Mouse (Mus musculus) myocyte (in vitro differentiated cells): Measurements from ENCODE around the gene Srsf10. TPM values are rescaled to one million over a fixed set of nuclear protein-coding genes. Genes with fewer than 3 reads are reported as not detected.

ENCODE experiments used
- H3K27me3 ChIP-seq: one replicate; pipeline ENCODE4 v1.6.1; 2011; ENCODE audit not compliant: control insufficient read depth, insufficient read depth, insufficient read length
- H3K36me3 ChIP-seq: one replicate; pipeline ENCODE4 v1.6.1; 2011; ENCODE audit not compliant: control insufficient read depth, insufficient read depth
- H3K4me2 ChIP-seq: one replicate; pipeline ENCODE4 v1.6.1; 2011; ENCODE audit warnings: low read depth, control low read depth
- H3K4me3 ChIP-seq: one replicate; pipeline ENCODE4 v1.5.1; 2011; ENCODE audit warnings: mild to moderate bottlenecking, control low read depth, moderate library complexity
- H3K79me2 ChIP-seq: one replicate; pipeline ENCODE4 v1.6.1; 2011; ENCODE audit not compliant: control insufficient read depth, insufficient read depth
- H3ac ChIP-seq: one replicate; pipeline ENCODE4 v1.6.1; 2011; ENCODE audit not compliant: control insufficient read depth, insufficient read length
- CEBPB ChIP-seq: IDR thresholded peaks from 2 replicates; pipeline ENCODE4 v1.6.1; 2011; ENCODE audit warnings: mild to moderate bottlenecking, moderate library complexity; ENCODE audit not compliant: poor library complexity, insufficient read depth, severe bottlenecking
- E2F4 ChIP-seq: IDR thresholded peaks from one replicate; pipeline ENCODE4 v1.6.1; 2011; ENCODE audit warnings: mild to moderate bottlenecking, control low read depth, moderate library complexity; ENCODE audit not compliant: insufficient read depth
- MAX ChIP-seq: IDR thresholded peaks from one replicate; pipeline ENCODE4 v1.6.1; 2011; ENCODE audit warnings: low read depth, mild to moderate bottlenecking, control low read depth
- MYOD1 ChIP-seq, 3 experiments: IDR thresholded peaks; one replicate each; pipeline ENCODE4 v1.6.1; 2011; ENCODE audit warnings: control low read depth in 2 of 3, low read depth in 2 of 3, mild to moderate bottlenecking in 2 of 3, moderate library complexity in 1 of 3; ENCODE audit not compliant: insufficient read length in 2 of 3, control insufficient read depth in 1 of 3
- MYOG ChIP-seq, 3 experiments: IDR thresholded peaks; one replicate each; pipeline ENCODE4 v1.6.1; 2011; ENCODE audit warnings: control low read depth in 2 of 3, low read depth in 2 of 3, mild to moderate bottlenecking in 2 of 3; ENCODE audit not compliant: insufficient read length in 2 of 3, control insufficient read depth in 1 of 3, insufficient read depth in 1 of 3
- POLR2A ChIP-seq: IDR thresholded peaks from one replicate; pipeline ENCODE4 v1.6.1; 2011; ENCODE audit warnings: low read depth, mild to moderate bottlenecking, control low read depth, moderate library complexity; ENCODE audit not compliant: insufficient read length
- POLR2AphosphoS2 ChIP-seq: IDR thresholded peaks from one replicate; pipeline ENCODE4 v1.6.1; 2011; ENCODE audit warnings: low read depth, control low read depth; ENCODE audit not compliant: insufficient read length
- REST ChIP-seq: IDR thresholded peaks from one replicate; pipeline ENCODE4 v1.6.1; 2011; ENCODE audit warnings: mild to moderate bottlenecking, control low read depth, moderate library complexity; ENCODE audit not compliant: insufficient read depth, insufficient read length
- SRF ChIP-seq: IDR thresholded peaks from one replicate; pipeline ENCODE4 v1.6.1; 2011; ENCODE audit warnings: low read depth; ENCODE audit not compliant: control insufficient read depth, insufficient read length
- TCF12 ChIP-seq: IDR thresholded peaks from one replicate; pipeline ENCODE4 v1.6.1; 2011; ENCODE audit warnings: mild to moderate bottlenecking, control low read depth; ENCODE audit not compliant: poor library complexity, insufficient read depth, severe bottlenecking
- TCF3 ChIP-seq: IDR thresholded peaks from one replicate; pipeline ENCODE4 v1.6.1; 2011; ENCODE audit warnings: low read depth, control low read depth; ENCODE audit not compliant: insufficient read length
- USF1 ChIP-seq: IDR thresholded peaks from one replicate; pipeline ENCODE4 v1.6.1; 2011; ENCODE audit warnings: low read depth, mild to moderate bottlenecking, control low read depth, moderate library complexity
- polyA plus RNA-seq: library from polyadenylated mRNA; unstranded; fragments of >200 nt; fragmentation: generic; extraction: Trizol; gene quantifications from one replicate; pipeline ENCODE4 v1.2.1, GENCODE M21; 2012; ENCODE audit warnings: missing spikeins

Srsf10 gene
- polyA plus RNA-seq, 1 experiment, result 22.3 TPM

DNA sequence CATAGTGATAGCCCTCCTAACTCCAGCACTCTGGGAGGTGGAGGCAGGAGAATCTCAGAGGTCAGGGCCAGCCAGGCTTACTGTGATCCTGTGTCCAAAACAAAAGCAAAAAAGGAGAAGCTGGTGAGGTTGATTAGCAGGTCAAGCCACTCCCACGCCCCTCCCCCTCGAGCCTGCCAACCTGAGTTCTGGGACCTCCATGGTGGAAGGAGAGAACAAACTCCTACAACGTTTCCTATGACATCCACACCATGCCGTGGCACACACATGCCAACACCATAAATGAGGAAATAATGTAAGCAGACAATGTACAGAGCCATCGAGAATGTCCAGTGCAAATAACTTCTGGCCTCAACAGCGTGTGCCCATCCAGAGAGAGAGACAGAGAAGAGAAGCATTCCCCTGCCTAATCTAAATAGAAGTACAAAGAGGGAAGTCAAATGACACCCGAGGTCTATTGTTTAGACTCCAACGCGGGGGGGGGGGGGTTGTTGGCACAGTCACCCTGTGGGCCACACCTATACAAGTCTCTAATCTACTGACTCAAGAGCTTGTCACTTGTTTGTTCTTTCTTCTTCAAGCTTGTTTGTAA, 20.5 kb downstream of the Srsf10 start:
- Histone ChIP-seq H3K36me3 (peaks cover 20% of the 10 kb centered on the region), H3K4me3 (peak overlapping the region; percentile 21), H3K27me3 (no peaks in the 10 kb centered on the region), H3K4me2 (peak overlapping the region; percentile 84), H3ac (no peak overlapping the region), H3K79me2 (peaks cover 23% of the 10 kb centered on the region)
- no peak for TF ChIP-seq TCF12
- peak; percentile 56 for TF ChIP-seq POLR2AphosphoS2

DNA sequence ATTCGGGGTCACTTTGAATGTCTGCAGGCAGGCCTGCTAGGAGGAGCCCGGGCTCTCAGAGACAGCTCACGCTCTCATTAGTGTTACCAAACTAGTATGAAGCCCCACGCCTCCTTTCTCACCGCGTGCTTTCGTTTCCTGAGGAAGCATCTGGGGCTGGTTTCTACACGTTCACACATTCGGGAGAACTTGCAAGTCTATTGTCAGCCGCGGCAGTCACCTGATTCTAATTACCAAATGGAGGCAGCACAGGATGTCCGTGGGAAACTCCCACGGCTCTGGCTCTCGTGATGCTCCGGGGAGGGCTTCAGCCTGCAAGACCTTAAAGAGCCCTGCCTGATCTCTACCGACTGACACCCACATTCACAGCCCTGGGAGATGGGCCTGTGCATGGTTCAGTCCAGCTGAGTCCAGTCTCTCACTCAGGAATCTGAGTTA, 21.1 kb downstream of the Srsf10 start:
- Histone ChIP-seq H3K27me3 (no peaks in the 10 kb centered on the region), H3K36me3 (peaks cover 15% of the 10 kb centered on the region), H3K79me2 (peaks cover 18% of the 10 kb centered on the region), H3K4me2 (peak overlapping the region; percentile 84), H3K4me3 (peak overlapping the region; percentile 21), H3ac (no peak overlapping the region)
- no peak for TF ChIP-seq USF1
- no peak for TF ChIP-seq REST
- TF ChIP-seq SRF, result no peak
- no peak for TF ChIP-seq POLR2A
- no peak for TF ChIP-seq MAX
- no peak for TF ChIP-seq CEBPB
- no peak for TF ChIP-seq E2F4
- no peak for TF ChIP-seq TCF3
- no peak for TF ChIP-seq MYOD1 (IDR thresholded peaks at IDR 0.05; ENCODE audit: control insufficient read depth in 1 of 3, insufficient read length in 2 of 3, low read depth in 2 of 3)
- no peak for TF ChIP-seq POLR2AphosphoS2
- no peak for TF ChIP-seq TCF12
- no peak for TF ChIP-seq MYOG (IDR thresholded peaks at IDR 0.05; ENCODE audit: control insufficient read depth in 1 of 3, insufficient read depth in 1 of 3, insufficient read length in 2 of 3, low read depth in 2 of 3)

- Histone ChIP-seq H3K4me3 (no peak overlapping the region), H3ac (no peak overlapping the region), H3K4me2 (no peak overlapping the region), H3K36me3 (peaks cover 3% of the 10 kb centered on the region), H3K79me2 (peaks cover 7% of the 10 kb centered on the region), H3K27me3 (peaks cover 10% of the 10 kb centered on the region)
- TF ChIP-seq POLR2AphosphoS2 (no peak), SRF (no peak), REST (no peak), MYOD1 (IDR thresholded peaks at IDR 0.05; ENCODE audit: control insufficient read depth in 1 of 3, insufficient read length in 2 of 3, low read depth in 2 of 3) (no peak), TCF3 (no peak), USF1 (no peak), TCF12 (no peak), POLR2A (no peak), MAX (no peak), MYOG (IDR thresholded peaks at IDR 0.05; ENCODE audit: control insufficient read depth in 1 of 3, insufficient read depth in 1 of 3, insufficient read length in 2 of 3, low read depth in 2 of 3) (no peak), CEBPB (no peak), E2F4 (no peak)
These were observed 22.2 kb downstream of the Srsf10 start for GRCm38 (mm10) chr4:135877742-135878141.

GRCm38 (mm10) chr4:135879021-135879420, 23.5 kb downstream of the Srsf10 start:
- Histone ChIP-seq H3K4me3 (no peak overlapping the region), H3K36me3 (no peaks in the 10 kb centered on the region), H3K4me2 (no peak overlapping the region), H3K27me3 (peaks cover 11% of the 10 kb centered on the region), H3K79me2 (no peaks in the 10 kb centered on the region), H3ac (no peak overlapping the region)
- TF ChIP-seq E2F4 (no peak), TCF3 (no peak), POLR2A (no peak), MAX (no peak), MYOD1 (IDR thresholded peaks at IDR 0.05; ENCODE audit: control insufficient read depth in 1 of 3, insufficient read length in 2 of 3, low read depth in 2 of 3) (no peak), TCF12 (no peak), MYOG (IDR thresholded peaks at IDR 0.05; ENCODE audit: control insufficient read depth in 1 of 3, insufficient read depth in 1 of 3, insufficient read length in 2 of 3, low read depth in 2 of 3) (no peak), USF1 (no peak), POLR2AphosphoS2 (no peak), SRF (no peak), CEBPB (no peak), REST (no peak)

DNA sequence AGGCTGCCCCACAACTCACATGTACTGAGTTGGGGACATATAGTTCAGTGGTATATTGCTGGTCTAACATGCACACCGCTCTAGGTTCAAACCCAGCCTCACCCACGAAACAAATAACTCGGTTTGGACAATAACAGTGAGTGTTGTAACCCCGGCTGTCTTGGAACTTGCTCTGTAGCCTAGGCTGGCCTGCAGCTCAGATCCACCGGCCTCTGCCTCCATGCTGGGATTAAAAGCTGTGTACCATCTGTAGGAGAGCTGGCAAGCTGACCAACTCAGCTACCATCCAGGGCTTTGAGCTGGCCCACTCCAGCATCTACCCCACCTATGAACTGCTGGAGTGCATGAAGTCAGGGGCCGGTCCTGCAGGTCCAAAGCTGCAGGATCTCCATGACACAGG, 24.5 kb downstream of the Srsf10 start:
- Histone ChIP-seq H3K36me3 (no peaks in the 10 kb centered on the region), H3K4me3 (no peak overlapping the region), H3K79me2 (no peaks in the 10 kb centered on the region), H3ac (no peak overlapping the region), H3K27me3 (peaks cover 11% of the 10 kb centered on the region), H3K4me2 (no peak overlapping the region)
- TF ChIP-seq MYOG (IDR thresholded peaks at IDR 0.05; ENCODE audit: control insufficient read depth in 1 of 3, insufficient read depth in 1 of 3, insufficient read length in 2 of 3, low read depth in 2 of 3), result no peak
- TF ChIP-seq USF1, result no peak
- TF ChIP-seq POLR2A, result no peak
- TF ChIP-seq TCF12, result no peak
- TF ChIP-seq E2F4, result no peak
- no peak for TF ChIP-seq MYOD1 (IDR thresholded peaks at IDR 0.05; ENCODE audit: control insufficient read depth in 1 of 3, insufficient read length in 2 of 3, low read depth in 2 of 3)
- no peak for TF ChIP-seq CEBPB
- no peak for TF ChIP-seq SRF
- no peak for TF ChIP-seq MAX
